Mouse (Mus musculus) forebrain, embryonic 14.5 days (tissue): Measurements from ENCODE around the gene Foxn3. TPM values are rescaled to one million over a fixed set of nuclear protein-coding genes. Genes with fewer than 3 reads are reported as not detected.

ENCODE experiments used
- ATAC-seq: fragments of 200-750 bp; cut with Nextera tagmentation; 2 replicates; pipeline ENCODE4 v1.8.0; 2017; ENCODE audit warnings: mild to moderate bottlenecking, moderate library complexity
- DNase-seq: peaks from one replicate; pipeline ENCODE4 v3.0.0-alpha.2; 2015; ENCODE audit warnings: low spot score
- H3K27ac ChIP-seq: fragments of 300-500 bp; sonication (generic); 2 replicates; pipeline ENCODE4 v1.5.1; 2014; ENCODE audit warnings: low read depth, mild to moderate bottlenecking, control low read depth, low read length, moderate library complexity
- H3K27me3 ChIP-seq: fragments of 300-500 bp; sonication (generic); replicated peaks from 2 replicates; pipeline ENCODE4 v1.6.1; 2014; ENCODE audit warnings: low read length, control low read depth, mixed read lengths; ENCODE audit not compliant: control insufficient read depth, insufficient read depth
- H3K36me3 ChIP-seq: fragments of 300-500 bp; sonication (generic); 2 replicates; pipeline ENCODE4 v1.6.1; 2014; ENCODE audit warnings: low read length, control low read depth; ENCODE audit not compliant: control insufficient read depth, insufficient read depth
- H3K4me1 ChIP-seq: fragments of 300-500 bp; sonication (generic); 2 replicates; pipeline ENCODE4 v1.6.1; 2014; ENCODE audit warnings: antibody characterized with exemption, low read length, control low read depth; ENCODE audit not compliant: control insufficient read depth, insufficient read depth
- H3K4me2 ChIP-seq: fragments of 300-500 bp; sonication (generic); 2 replicates; pipeline ENCODE4 v1.6.1; 2014; ENCODE audit warnings: mild to moderate bottlenecking, control low read depth, low read length
- H3K4me3 ChIP-seq: fragments of 300-500 bp; sonication (generic); 2 replicates; pipeline ENCODE4 v1.5.1; 2014; ENCODE audit warnings: low read depth, low read length, control low read depth
- H3K9ac ChIP-seq: fragments of 300-500 bp; sonication (generic); 2 replicates; pipeline ENCODE4 v1.6.1; 2014; ENCODE audit warnings: mild to moderate bottlenecking, low read length, control low read depth, moderate library complexity
- H3K9me3 ChIP-seq: fragments of 300-500 bp; sonication (generic); replicated peaks from 2 replicates; pipeline ENCODE4 v1.6.1; 2016; ENCODE audit warnings: low read length, control low read depth, mixed read lengths; ENCODE audit not compliant: control insufficient read depth
- WGBS: fragments of 180-500 bp; shearing (Covaris S2); extraction: QIAGEN DNeasy Blood & Tissue Kit; methylation state at CpG from one replicate; pipeline ENCODE4 v1.1.7; 2014; 5-methylcytosine and 5-hydroxymethylcytosine counted together
- polyA plus RNA-seq: library from polyadenylated mRNA; unstranded; fragments of >200 nt; fragmentation: Nextera tagmentation; extraction: Ambion mirVana; gene quantifications from 2 replicates; pipeline ENCODE4 v1.2.1, GENCODE M21; 2014

The Foxn3 gene
- polyA plus RNA-seq, 1 experiment from 2014 or later, result 61.6 TPM

DNA sequence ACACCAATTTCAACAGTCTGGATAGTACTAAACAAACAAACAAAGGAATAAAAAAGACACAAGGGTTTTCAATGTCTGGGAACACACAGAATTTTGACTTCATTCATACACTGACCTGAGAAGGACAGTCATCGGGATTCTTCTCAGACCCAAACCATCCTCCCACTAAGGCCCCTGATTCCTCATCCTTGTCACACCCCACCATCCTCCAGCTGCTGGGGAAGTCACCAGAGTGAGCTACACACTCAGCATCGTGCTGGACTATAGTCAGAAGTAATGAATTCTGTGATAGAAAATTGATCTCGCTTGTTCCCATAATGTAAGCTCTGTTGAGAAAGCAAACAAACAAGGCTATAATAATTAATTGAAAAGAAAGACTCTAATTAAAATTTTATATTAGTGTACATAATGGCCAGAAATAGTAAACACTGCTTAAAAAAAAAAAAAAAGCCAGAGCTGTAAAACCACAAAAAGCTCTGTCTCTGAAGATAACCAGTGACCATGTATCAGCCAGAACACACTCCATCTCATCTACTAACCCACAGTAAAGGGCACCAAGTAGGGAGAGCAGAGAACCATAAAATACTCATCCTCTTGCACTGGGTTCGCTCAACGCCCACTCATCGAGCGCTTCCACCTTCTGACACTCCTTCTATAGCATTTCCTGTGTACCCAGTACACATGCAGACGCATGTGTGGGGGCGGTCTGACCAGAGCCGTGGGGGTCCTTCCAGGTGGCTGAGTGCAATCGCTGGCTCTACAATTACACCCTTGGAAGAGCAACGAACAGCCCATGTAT is 241.6 kb downstream of the Foxn3 start:
- Histone ChIP-seq H3K4me2 (no peak overlapping the region), H3K36me3 (no peaks in the 10 kb centered on the region), H3K9me3 (no peaks in the 10 kb centered on the region), H3K27ac (0 out of 2 replicates have a peak overlapping the region, but pooled peaks have one; percentile 27), H3K27me3 (no peaks in the 10 kb centered on the region), H3K4me3 (no peak overlapping the region), H3K4me1 (peaks cover 10% of the 10 kb centered on the region; the same call in 1 of the 2 replicates), H3K9ac (no peak overlapping the region)
- ATAC-seq, result no peak
- 83% methylated on average over 12 of the region's 12 CpGs for WGBS
- no peak for DNase-seq

DNA sequence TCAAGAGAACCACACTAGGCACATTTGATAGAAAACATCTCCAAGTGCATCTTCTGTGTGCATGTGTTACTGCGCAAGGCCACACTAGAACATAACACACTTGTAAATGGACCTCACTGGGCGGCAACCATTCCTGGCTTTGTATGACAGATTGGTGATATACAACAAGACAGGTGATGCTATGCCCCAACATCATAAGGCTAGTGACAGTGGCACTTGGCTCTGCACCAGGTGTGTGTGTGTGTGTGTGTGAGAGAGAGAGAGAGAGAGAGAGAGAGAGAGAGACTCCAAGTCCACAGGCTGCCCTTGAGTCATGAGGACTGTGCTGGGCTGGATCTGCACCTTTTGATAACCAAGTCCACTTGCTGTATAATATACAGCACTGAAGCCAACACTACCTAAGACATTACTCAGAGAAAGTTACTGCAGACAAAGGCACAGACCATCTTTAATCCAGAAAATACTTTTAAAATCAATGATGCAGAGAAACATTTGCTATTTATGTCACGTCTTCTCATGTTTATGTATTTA is 242.4 kb downstream of the Foxn3 start:
- no peaks in the 10 kb centered on the region for H3K9me3 ChIP-seq
- ATAC-seq (no peak), DNase-seq (no peak)
- H3K4me3 ChIP-seq, result no peak overlapping the region
- H3K27ac ChIP-seq, result no peak overlapping the region
- H3K4me2 ChIP-seq, result no peak overlapping the region
- no peaks in the 10 kb centered on the region for H3K36me3 ChIP-seq
- no peak overlapping the region for H3K9ac ChIP-seq
- H3K27me3 ChIP-seq, result no peaks in the 10 kb centered on the region
- WGBS, result 94% methylated on average over 3 of the region's 3 CpGs
- peaks cover 10% of the 10 kb centered on the region; the same call in 1 of the 2 replicates for H3K4me1 ChIP-seq

DNA sequence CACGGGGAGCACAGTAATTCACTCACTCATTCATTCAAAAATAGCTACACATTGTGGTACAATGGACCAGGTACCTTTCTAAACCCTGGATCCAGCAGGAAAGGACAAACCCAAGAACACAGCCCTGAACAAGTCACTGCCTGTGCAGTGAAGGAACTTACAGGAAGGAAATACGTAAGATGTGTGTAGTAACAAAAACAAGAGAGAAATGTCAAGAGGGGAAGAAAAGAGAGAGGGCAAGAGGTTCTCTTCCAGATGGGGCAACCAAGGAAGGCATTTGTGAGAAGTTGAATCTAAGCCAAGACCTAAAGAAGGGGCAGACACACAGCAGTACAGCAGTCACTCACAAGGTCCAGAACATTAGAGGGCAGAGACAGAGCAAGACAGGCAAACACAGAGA is 243.5 kb downstream of the Foxn3 start:
- Histone ChIP-seq H3K4me3 (no peak overlapping the region), H3K9me3 (0 out of 2 replicates have a peak, but pooled peaks cover 4% of the 10 kb centered on the region), H3K4me1 (peaks cover 10% of the 10 kb centered on the region; the same call in 1 of the 2 replicates), H3K27ac (no peak overlapping the region), H3K36me3 (no peaks in the 10 kb centered on the region), H3K4me2 (no peak overlapping the region), H3K9ac (no peak overlapping the region), H3K27me3 (no peaks in the 10 kb centered on the region)
- ATAC-seq (no peak), DNase-seq (no peak)
- 66% methylated on average over 2 of the region's 2 CpGs for WGBS

DNA sequence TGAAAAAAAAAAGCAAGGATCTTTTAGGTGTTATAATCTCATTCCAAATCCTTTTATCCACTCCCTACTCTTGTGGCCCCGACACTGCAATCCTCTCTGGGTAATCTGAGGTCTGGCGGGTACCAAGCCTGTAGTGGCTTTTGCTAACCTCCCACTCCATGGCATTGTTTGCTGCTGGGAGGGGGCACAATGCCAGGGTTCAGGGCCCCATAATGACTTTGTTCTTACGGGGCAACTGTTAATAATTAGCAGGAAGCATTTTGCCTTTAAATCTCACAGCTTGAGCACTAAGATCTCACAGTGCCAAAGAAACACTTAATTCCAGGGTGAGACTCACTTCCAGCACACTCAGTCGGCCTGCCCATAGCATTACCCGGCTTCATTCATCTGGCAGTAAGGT is 244.2 kb downstream of the Foxn3 start:
- Histone ChIP-seq H3K27ac (no peak overlapping the region), H3K27me3 (no peaks in the 10 kb centered on the region), H3K36me3 (no peaks in the 10 kb centered on the region), H3K9ac (no peak overlapping the region), H3K4me3 (no peak overlapping the region), H3K4me2 (no peak overlapping the region), H3K9me3 (0 out of 2 replicates have a peak, but pooled peaks cover 4% of the 10 kb centered on the region), H3K4me1 (peaks cover 10% of the 10 kb centered on the region; the same call in 1 of the 2 replicates)
- WGBS, result 34% methylated on average over 5 of the region's 5 CpGs
- DNase-seq, result no peak
- no peak for ATAC-seq

DNA sequence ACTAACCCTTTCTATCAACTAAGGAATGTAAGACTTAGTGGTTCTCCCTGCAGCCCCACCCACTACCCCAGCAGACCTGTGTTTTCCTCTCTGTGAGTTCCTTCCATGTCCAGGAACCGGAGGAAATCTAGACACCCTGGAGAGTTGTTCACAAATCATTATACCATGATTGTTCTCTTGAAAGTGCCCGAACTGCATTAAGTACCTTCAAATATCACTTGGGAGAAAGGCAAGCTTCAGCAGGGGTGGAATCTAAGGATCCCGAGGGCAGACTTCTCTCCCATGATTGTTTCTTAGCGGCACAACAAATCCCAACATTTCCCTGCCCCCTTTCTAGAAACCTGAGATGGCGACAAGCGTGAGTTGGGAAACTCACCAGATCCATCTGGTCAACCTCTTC is 247.5 kb downstream of the Foxn3 start:
- ATAC-seq, result no peak

DNA sequence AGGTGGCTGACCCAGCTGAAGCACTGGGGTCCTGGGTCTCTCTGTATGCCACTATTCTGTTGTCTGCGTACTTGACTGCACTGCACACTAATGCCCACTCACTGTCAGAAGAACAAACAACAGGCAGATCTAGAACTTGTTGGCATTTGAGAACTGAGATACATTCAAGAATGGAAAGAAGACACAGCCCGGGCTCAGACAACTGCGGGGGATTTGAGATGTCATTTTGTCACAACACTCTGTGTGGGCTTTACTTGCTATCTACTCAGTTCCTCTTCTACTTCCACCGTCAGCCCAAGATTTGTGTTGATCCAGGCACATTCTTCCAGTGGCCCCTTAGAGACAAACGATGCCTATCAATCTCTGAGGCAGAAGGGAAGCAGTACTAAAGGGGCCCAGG is 248.6 kb downstream of the Foxn3 start:
- no peak overlapping the region for H3K4me3 ChIP-seq
- H3K9me3 ChIP-seq, result 0 out of 2 replicates have a peak, but pooled peaks cover 4% of the 10 kb centered on the region
- H3K27me3 ChIP-seq, result no peaks in the 10 kb centered on the region
- ATAC-seq (no peak), DNase-seq (no peak)
- H3K9ac ChIP-seq, result no peak overlapping the region
- no peak overlapping the region for H3K4me2 ChIP-seq
- H3K27ac ChIP-seq, result no peak overlapping the region
- 92% methylated on average over 5 of the region's 5 CpGs for WGBS
- peaks cover 12% of the 10 kb centered on the region; the same call in 1 of the 2 replicates for H3K4me1 ChIP-seq
- H3K36me3 ChIP-seq, result no peaks in the 10 kb centered on the region

More for the DNA sequence above, 247.5 kb downstream of the Foxn3 start:
- no peak overlapping the region for H3K4me2 ChIP-seq
- WGBS, result 94% methylated on average over 6 of the region's 6 CpGs
- H3K4me3 ChIP-seq, result no peak overlapping the region
- H3K9ac ChIP-seq, result no peak overlapping the region
- no peak for DNase-seq
- H3K36me3 ChIP-seq, result no peaks in the 10 kb centered on the region
- H3K4me1 ChIP-seq, result peaks cover 15% of the 10 kb centered on the region; the same call in 1 of the 2 replicates
- H3K9me3 ChIP-seq, result 0 out of 2 replicates have a peak, but pooled peaks cover 4% of the 10 kb centered on the region
- no peak overlapping the region for H3K27ac ChIP-seq
- no peaks in the 10 kb centered on the region for H3K27me3 ChIP-seq

DNA sequence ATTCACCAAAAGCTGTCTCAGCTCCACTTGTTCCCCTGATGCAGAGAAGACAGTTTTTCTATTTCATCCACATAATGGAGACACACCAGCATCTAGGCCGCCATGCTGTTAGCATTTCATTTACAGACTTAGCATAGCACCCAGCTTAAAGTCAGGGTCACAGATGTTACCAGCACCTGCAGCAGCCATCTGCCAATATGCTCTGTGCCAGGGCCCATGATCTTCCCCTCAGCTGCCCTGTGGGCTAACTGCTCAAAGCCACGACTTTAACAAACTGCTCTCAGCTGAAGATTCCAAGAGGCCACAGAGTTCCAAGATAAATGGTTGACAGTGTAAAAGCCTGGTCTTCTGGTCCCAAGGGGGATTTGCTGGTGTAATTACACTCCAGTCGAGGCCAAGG is 252.1 kb downstream of the Foxn3 start:
- Histone ChIP-seq H3K9me3 (0 out of 2 replicates have a peak, but pooled peaks cover 4% of the 10 kb centered on the region), H3K4me2 (no peak overlapping the region), H3K36me3 (no peaks in the 10 kb centered on the region), H3K27ac (0 out of 2 replicates have a peak overlapping the region, but pooled peaks have one; percentile 48), H3K4me3 (no peak overlapping the region), H3K27me3 (no peaks in the 10 kb centered on the region), H3K4me1 (peaks cover 24% of the 10 kb centered on the region), H3K9ac (no peak overlapping the region)
- ATAC-seq (no peak), DNase-seq (peak; percentile 33)
- WGBS, result 55% methylated on average over 3 of the region's 3 CpGs

DNA sequence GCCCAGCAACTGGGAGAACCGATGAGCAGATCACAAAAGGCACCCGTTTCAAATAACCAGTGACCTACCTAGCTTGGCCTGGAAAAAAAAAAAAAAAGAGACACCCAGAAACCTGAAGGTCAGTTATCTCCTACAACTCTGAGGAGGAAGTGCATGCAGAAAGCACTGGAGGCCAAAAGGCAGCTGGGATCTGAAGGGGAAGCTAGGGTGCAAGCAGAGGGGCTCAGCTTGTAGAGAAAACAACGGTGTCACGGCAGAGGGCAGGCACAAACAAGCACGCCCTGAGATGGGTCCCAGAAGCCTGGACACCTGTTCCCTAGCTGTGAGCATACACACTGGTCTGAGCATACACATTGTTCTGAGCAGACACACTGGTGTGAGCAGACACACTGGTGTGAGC is 253.4 kb downstream of the Foxn3 start:
- H3K27me3 ChIP-seq, result no peaks in the 10 kb centered on the region
- H3K27ac ChIP-seq, result no peak overlapping the region
- DNase-seq (no peak), ATAC-seq (no peak)
- no peak overlapping the region for H3K9ac ChIP-seq
- H3K4me2 ChIP-seq, result no peak overlapping the region
- H3K4me1 ChIP-seq, result peaks cover 38% of the 10 kb centered on the region
- 88% methylated on average over 5 of the region's 5 CpGs for WGBS
- no peaks in the 10 kb centered on the region for H3K9me3 ChIP-seq
- no peak overlapping the region for H3K4me3 ChIP-seq
- H3K36me3 ChIP-seq, result no peaks in the 10 kb centered on the region
